Mouse (Mus musculus) ES-Bruce4 (cell line): ENCODE data around the gene Caap1. TPM values are rescaled to one million over a fixed set of nuclear protein-coding genes. Genes with fewer than 3 reads are reported as not detected.
A peak's percentile ranks its signal among the peaks of the same experiment; 100 is the strongest.

Source experiments
- H3K27ac ChIP-seq: 2 replicates; pipeline ENCODE4 v1.5.1; 2012; ENCODE audit warnings: low read length, inconsistent platforms; ENCODE audit not compliant: insufficient read depth
- H3K27me3 ChIP-seq: 2 replicates; pipeline ENCODE4 v1.6.1; 2012; ENCODE audit warnings: mild to moderate bottlenecking, low read length, inconsistent platforms; ENCODE audit not compliant: control insufficient read depth, poor library complexity, insufficient read depth, severe bottlenecking
- H3K36me3 ChIP-seq: 2 replicates; pipeline ENCODE4 v1.6.1; 2012; ENCODE audit warnings: inconsistent platforms, mild to moderate bottlenecking, low read length, moderate library complexity; ENCODE audit not compliant: control insufficient read depth, poor library complexity, insufficient read depth, severe bottlenecking
- H3K4me1 ChIP-seq: one replicate; pipeline ENCODE4 v1.8.1; 2011; ENCODE audit warnings: low read length; ENCODE audit not compliant: control insufficient read depth, insufficient read depth
- H3K4me3 ChIP-seq: 2 replicates; pipeline ENCODE4 v1.5.1; 2011; ENCODE audit warnings: low read depth, mild to moderate bottlenecking, low read length
- H3K9ac ChIP-seq: 2 replicates; pipeline ENCODE4 v1.6.1; 2012; ENCODE audit warnings: low read depth, mild to moderate bottlenecking, inconsistent platforms; ENCODE audit not compliant: poor library complexity, severe bottlenecking
- H3K9me3 ChIP-seq: replicated peaks from 2 replicates; pipeline ENCODE4 v1.6.1; 2012; ENCODE audit warnings: mild to moderate bottlenecking, low read length, inconsistent platforms; ENCODE audit not compliant: control insufficient read depth, poor library complexity, insufficient read depth, severe bottlenecking
- CTCF ChIP-seq: IDR thresholded peaks from one replicate; pipeline ENCODE4 v1.8.1; 2011; ENCODE audit warnings: low read depth, low read length
- EP300 ChIP-seq: IDR thresholded peaks from 2 replicates; pipeline ENCODE4 v1.6.1; 2011; ENCODE audit warnings: low read depth, low read length; ENCODE audit not compliant: insufficient read depth
- POLR2A ChIP-seq: IDR thresholded peaks from one replicate; pipeline ENCODE4 v1.8.1; 2011; ENCODE audit warnings: low read length; ENCODE audit not compliant: insufficient read depth
- polyA plus RNA-seq: library from polyadenylated mRNA; stranded (reverse); fragments of >200 nt; gene quantifications from 2 replicates; pipeline ENCODE4 v1.2.4, GENCODE M21; 2011; ENCODE audit warnings: low read depth; ENCODE audit not compliant: missing spikeins, insufficient read depth, insufficient read length

Caap1 gene
- polyA plus RNA-seq, 1 experiment, result 28.8 TPM

DNA sequence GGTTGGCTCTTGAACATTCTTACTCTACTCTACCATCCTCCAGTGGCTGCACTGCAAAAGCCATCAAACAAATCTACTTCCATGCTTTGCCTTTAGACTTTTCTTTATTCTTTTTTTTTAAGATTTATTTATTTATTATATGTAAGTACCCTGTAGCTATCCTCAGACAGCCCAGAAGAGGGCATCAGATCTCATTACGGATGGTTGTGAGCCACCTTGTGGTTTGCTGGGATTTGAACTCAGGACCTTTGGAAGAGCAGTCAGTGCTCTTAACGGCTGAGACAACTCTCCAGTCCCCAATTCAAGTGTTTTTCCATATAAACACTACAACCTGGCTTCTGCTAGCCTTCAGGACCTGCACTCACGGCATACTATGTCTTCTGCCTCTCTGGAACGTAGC, 44.8 kb upstream of the Caap1 start:
- Histone ChIP-seq H3K9ac (0 out of 2 replicates have a peak overlapping the region, but pooled peaks have one; percentile 79), H3K4me3 (no peak overlapping the region), H3K27me3 (no peaks in the 10 kb centered on the region), H3K4me1 (no peaks in the 10 kb centered on the region), H3K27ac (no peak overlapping the region), H3K9me3 (no peaks in the 10 kb centered on the region), H3K36me3 (peaks cover 7% of the 10 kb centered on the region; the same call in 1 of the 2 replicates)
- TF ChIP-seq EP300, result no peak
- TF ChIP-seq CTCF, result peak; percentile 2

DNA sequence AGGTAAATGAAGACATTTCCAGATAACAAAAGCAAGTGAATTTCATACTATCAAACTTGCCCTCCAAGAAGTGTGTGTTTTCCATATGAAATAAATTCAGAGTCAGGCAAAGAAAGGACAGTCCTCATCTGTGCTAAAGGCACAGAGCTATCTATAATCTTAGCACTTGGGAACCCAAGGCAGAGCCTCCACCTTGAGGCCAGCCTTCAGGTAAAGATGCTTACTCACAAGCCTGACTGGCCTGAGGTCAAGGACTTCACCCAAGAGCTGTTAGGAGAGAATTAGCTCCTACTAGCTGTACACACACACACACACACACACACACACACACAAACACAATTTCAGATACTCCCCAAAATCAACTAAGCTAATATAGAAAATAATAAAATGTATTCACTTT, 36.1 kb upstream of the Caap1 start:
- Histone ChIP-seq H3K4me3 (no peak overlapping the region), H3K9ac (no peak overlapping the region), H3K36me3 (peaks cover under 1% of the 10 kb centered on the region), H3K27ac (no peak overlapping the region), H3K9me3 (no peaks in the 10 kb centered on the region), H3K27me3 (no peaks in the 10 kb centered on the region), H3K4me1 (no peaks in the 10 kb centered on the region)
- no peak for TF ChIP-seq EP300
- no peak for TF ChIP-seq CTCF
- TF ChIP-seq POLR2A, result no peak

DNA sequence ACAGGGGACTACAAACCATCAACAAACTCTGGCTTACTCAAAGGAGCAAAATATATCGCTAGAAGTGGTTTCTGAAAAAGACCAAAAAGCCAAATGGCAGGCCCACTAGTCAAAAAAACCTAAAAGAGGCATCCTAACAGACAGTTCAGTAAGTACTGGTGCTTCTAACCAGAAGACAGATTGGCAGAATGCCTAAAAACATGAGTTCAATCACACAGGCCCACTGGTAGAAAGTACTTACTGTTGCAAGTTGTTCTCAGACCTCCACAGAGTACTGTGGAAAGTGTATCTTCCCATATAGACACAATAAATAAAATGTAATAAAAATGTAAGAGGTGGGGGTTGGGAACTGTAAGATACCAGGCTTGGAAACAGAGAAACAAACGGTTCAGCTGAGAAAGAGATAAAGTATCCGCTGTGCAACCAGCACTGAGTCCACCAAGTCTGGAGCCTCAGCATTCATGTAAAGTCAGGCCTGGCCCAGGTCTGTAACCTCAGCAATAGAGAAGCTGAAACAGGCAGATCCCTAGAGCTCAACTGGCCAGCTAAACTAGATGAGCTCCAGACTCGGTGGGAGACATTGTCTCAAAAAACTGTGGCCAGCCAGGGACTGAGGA, 35.3 kb upstream of the Caap1 start:
- no peaks in the 10 kb centered on the region for H3K9me3 ChIP-seq
- H3K4me3 ChIP-seq, result no peak overlapping the region
- no peaks in the 10 kb centered on the region for H3K4me1 ChIP-seq
- peaks cover 2% of the 10 kb centered on the region; the same call in 1 of the 2 replicates for H3K36me3 ChIP-seq
- no peak overlapping the region for H3K9ac ChIP-seq
- no peaks in the 10 kb centered on the region for H3K27me3 ChIP-seq
- TF ChIP-seq CTCF (no peak), EP300 (no peak), POLR2A (no peak)
- no peak overlapping the region for H3K27ac ChIP-seq

DNA sequence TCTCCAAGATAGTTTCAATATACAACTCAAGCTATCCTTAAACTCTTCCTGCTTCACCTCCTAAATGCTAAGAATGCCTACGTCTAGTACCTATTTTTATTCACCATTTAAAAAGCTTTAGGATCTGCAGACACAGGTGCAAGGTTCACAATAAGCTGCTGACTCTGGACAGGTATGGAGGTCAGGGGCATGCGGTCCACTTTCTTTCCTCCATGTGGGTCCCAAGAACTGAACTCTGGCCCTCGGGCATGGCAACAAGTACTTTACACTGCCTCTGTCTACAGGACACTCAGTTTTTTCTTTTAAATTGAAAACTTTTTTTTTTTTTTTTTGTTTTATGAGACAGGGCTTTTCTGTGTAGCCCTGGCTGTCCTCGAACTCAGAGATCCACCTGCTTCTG, 16.1 kb upstream of the Caap1 start:
- TF ChIP-seq POLR2A, result no peak
- H3K4me1 ChIP-seq, result no peaks in the 10 kb centered on the region
- no peaks in the 10 kb centered on the region for H3K9me3 ChIP-seq
- no peak overlapping the region for H3K4me3 ChIP-seq
- H3K36me3 ChIP-seq, result peaks cover 24% of the 10 kb centered on the region
- no peak overlapping the region for H3K9ac ChIP-seq
- H3K27ac ChIP-seq, result no peak overlapping the region
- H3K27me3 ChIP-seq, result no peaks in the 10 kb centered on the region

DNA sequence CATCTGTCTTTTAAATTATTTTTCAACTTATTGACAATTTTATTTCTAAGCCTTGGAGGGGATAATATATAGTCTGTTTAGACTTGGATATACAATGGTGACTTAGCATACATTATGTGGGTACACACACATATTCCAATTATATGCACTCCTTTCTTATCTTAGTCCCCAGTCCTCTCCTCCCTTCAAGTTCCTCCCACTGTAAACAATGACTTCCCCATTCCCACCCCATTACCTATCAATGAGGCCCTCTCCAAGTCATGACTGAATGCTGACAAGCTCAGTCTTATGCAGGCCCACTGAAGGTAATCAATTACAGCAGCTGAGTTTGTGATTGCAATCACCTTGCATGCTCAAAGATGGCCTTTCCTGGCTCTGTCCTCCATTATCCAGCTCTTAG, 7.7 kb upstream of the Caap1 start:
- no peaks in the 10 kb centered on the region for H3K4me1 ChIP-seq
- H3K36me3 ChIP-seq, result peaks cover 3% of the 10 kb centered on the region
- H3K27ac ChIP-seq, result no peak overlapping the region
- no peaks in the 10 kb centered on the region for H3K9me3 ChIP-seq
- TF ChIP-seq CTCF (no peak), POLR2A (no peak), EP300 (no peak)
- H3K4me3 ChIP-seq, result no peak overlapping the region
- H3K9ac ChIP-seq, result no peak overlapping the region
- H3K27me3 ChIP-seq, result no peaks in the 10 kb centered on the region

DNA sequence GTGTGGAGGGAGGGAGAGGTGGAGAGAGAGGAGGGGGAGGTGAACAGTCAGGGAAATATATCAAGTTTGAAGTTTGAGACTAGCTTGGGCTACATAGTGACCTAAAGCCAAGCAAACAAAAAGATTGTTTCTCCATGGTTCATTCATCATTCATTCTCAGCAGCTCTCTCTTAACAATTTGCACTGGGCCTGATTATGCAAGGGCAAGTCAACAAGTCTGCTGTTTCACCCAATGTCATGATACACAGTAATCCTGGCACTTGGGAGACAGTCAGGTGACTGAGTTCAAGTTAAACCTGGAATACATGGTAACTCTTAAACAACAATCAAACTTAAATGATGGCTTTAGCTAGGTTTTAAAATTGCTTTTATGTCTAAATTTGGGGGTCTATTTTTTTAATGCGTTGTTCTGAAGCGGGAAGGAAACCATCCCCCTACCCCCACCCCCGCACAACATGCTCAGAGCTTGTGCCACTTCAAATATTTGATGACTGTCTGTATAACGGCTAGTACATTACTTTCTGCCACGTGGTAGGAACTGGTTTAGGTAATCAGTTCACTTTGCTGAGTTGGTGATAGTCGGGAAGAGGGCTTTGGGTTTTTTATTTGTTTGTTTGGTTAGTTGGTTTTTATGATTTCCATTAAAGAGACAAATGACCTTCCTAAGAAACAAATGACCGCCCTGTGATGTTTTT, 5.5 kb upstream of the Caap1 start:
- Histone ChIP-seq H3K4me1 (no peaks in the 10 kb centered on the region), H3K4me3 (no peak overlapping the region), H3K9me3 (no peaks in the 10 kb centered on the region), H3K27ac (no peak overlapping the region), H3K36me3 (no peaks in the 10 kb centered on the region), H3K9ac (no peak overlapping the region), H3K27me3 (no peaks in the 10 kb centered on the region)
- TF ChIP-seq POLR2A (no peak), EP300 (no peak), CTCF (no peak)
